Mouse (Mus musculus): ENCODE results near the gene 0610030E20Rik. TPM values are rescaled to one million over a fixed set of nuclear protein-coding genes. Genes with fewer than 3 reads are reported as not detected.

The 0610030E20Rik gene
- polyA plus RNA-seq, 1 experiment from 2014 or later, result 36.0 TPM

Other genes starting within 250 kb of the 0610030E20Rik start
- gene St3gal5, start 249.7 kb upstream of the 0610030E20Rik start, polyA plus RNA-seq (2015; fragmentation: Nextera tagmentation; extraction: Ambion mirVana), result 29.5 and 29.6 TPM in 2 replicates
- gene Atoh8, start 111.7 kb upstream of the 0610030E20Rik start, polyA plus RNA-seq (2015; fragmentation: Nextera tagmentation; extraction: Ambion mirVana), result 18.0 and 18.4 TPM in 2 replicates
- not detected in 2 replicates for gene Sftpb, start 42.7 kb upstream of the 0610030E20Rik start, polyA plus RNA-seq (2015; fragmentation: Nextera tagmentation; extraction: Ambion mirVana)
- gene Usp39, start 2.1 kb upstream of the 0610030E20Rik start, polyA plus RNA-seq (2015; fragmentation: Nextera tagmentation; extraction: Ambion mirVana), result 39.4 and 39.5 TPM in 2 replicates
- gene Tmem150a, start 8.1 kb downstream of the 0610030E20Rik start, polyA plus RNA-seq (2015; fragmentation: Nextera tagmentation; extraction: Ambion mirVana), result 14.7 and 15.2 TPM in 2 replicates
- 106 and 120 TPM in 2 replicates for gene Rnf181, start 19.6 kb downstream of the 0610030E20Rik start, polyA plus RNA-seq (2015; fragmentation: Nextera tagmentation; extraction: Ambion mirVana)
- 27.9 and 29.0 TPM in 2 replicates for gene Vamp5, start 33.2 kb downstream of the 0610030E20Rik start, polyA plus RNA-seq (2015; fragmentation: Nextera tagmentation; extraction: Ambion mirVana)
- 177 and 183 TPM in 2 replicates for gene Vamp8, start 43.4 kb downstream of the 0610030E20Rik start, polyA plus RNA-seq (2015; fragmentation: Nextera tagmentation; extraction: Ambion mirVana)
- 39.0 and 42.6 TPM in 2 replicates for gene Ggcx, start 67.0 kb downstream of the 0610030E20Rik start, polyA plus RNA-seq (2015; fragmentation: Nextera tagmentation; extraction: Ambion mirVana)
- 294 and 307 TPM in 2 replicates for gene Mat2a, start 92.2 kb downstream of the 0610030E20Rik start, polyA plus RNA-seq (2015; fragmentation: Nextera tagmentation; extraction: Ambion mirVana)
- 0.18 and 0.49 TPM in 2 replicates for gene Sh2d6, start 174.4 kb downstream of the 0610030E20Rik start, polyA plus RNA-seq (2015; fragmentation: Nextera tagmentation; extraction: Ambion mirVana)
- 122 and 132 TPM in 2 replicates for gene Capg, start 197.1 kb downstream of the 0610030E20Rik start, polyA plus RNA-seq (2015; fragmentation: Nextera tagmentation; extraction: Ambion mirVana)